Mouse (Mus musculus) neural tube, embryonic 12.5 days (tissue): Measurements from ENCODE around the gene Rpl32. TPM values are rescaled to one million over a fixed set of nuclear protein-coding genes. Genes with fewer than 3 reads are reported as not detected.

Source experiments
- ATAC-seq: fragments of 200-750 bp; cut with Nextera tagmentation; 2 replicates; pipeline ENCODE4 v1.8.0; 2017; ENCODE audit warnings: low read depth, mild to moderate bottlenecking, moderate TSS enrichment, moderate library complexity; ENCODE audit not compliant: low FRiP score
- H3K27ac ChIP-seq: fragments of 300-500 bp; sonication (generic); 2 replicates; pipeline ENCODE4 v1.5.1; 2016
- H3K27me3 ChIP-seq: fragments of 300-500 bp; sonication (generic); replicated peaks from 2 replicates; pipeline ENCODE4 v1.6.1; 2016; ENCODE audit warnings: mild to moderate bottlenecking
- H3K36me3 ChIP-seq: fragments of 300-500 bp; sonication (generic); 2 replicates; pipeline ENCODE4 v1.6.1; 2016; ENCODE audit warnings: mild to moderate bottlenecking
- H3K4me1 ChIP-seq: fragments of 300-500 bp; sonication (generic); 2 replicates; pipeline ENCODE4 v1.6.1; 2016
- H3K4me2 ChIP-seq: fragments of 300-500 bp; sonication (generic); replicated peaks from 2 replicates; pipeline ENCODE4 v1.6.1; 2016; ENCODE audit warnings: mild to moderate bottlenecking
- H3K4me3 ChIP-seq: fragments of 300-500 bp; sonication (generic); 2 replicates; pipeline ENCODE4 v1.5.1; 2016
- H3K9ac ChIP-seq: fragments of 300-500 bp; sonication (generic); 2 replicates; pipeline ENCODE4 v1.6.1; 2016; ENCODE audit warnings: mild to moderate bottlenecking
- H3K9me3 ChIP-seq: fragments of 300-500 bp; sonication (generic); 2 replicates; pipeline ENCODE4 v1.6.1; 2016; ENCODE audit warnings: mild to moderate bottlenecking
- WGBS: fragments of 180-500 bp; shearing (Covaris S2); methylation state at CpG from one replicate; pipeline ENCODE4 v1.1.7; 2016; 5-methylcytosine and 5-hydroxymethylcytosine counted together
- microRNA-seq: library from miRNA; unstranded; fragments of <30 nt; microRNA quantifications from one replicate; pipeline ENCODE4, GENCODE M21; 2017
- polyA plus RNA-seq: library from polyadenylated mRNA; unstranded; fragments of >200 nt; fragmentation: Nextera tagmentation; extraction: Ambion mirVana; gene quantifications from 2 replicates; pipeline ENCODE4 v1.2.1, GENCODE M21; 2016

The Rpl32 gene
- polyA plus RNA-seq, 1 experiment from 2014 or later = 1,453 TPM

DNA sequence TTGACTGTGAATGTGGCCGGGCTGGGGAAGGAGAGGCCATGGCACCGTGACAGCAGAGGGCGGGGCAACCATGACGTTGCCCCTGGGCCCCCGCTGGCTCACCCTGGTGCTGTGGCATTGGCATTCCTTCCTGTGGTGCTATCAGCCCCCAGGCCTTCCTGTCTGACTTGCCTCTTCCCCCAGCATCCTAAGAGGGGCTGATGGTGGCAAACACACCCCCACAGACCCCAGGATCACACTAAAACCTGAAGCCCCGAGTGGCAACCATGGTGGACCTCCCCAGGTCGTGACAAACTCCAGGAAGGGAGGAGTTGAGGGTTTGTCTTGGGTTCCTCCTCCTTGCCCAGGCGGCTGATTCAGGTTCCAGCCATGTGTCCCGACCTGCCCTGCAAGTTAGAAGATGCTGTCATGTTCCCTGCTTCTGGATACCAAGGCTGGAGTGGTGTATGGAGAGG, 49.5 kb downstream of the Rpl32 start:
- H3K27me3 ChIP-seq = no peaks in the 10 kb centered on the region
- H3K36me3 ChIP-seq = no peaks in the 10 kb centered on the region
- H3K4me3 ChIP-seq = no peak overlapping the region
- no peaks in the 10 kb centered on the region for H3K9me3 ChIP-seq
- WGBS = 72% methylated on average over 9 of the region's 9 CpGs
- peaks cover 21% of the 10 kb centered on the region; the same call in 1 of the 2 replicates for H3K4me1 ChIP-seq
- no peak overlapping the region for H3K27ac ChIP-seq
- no peak overlapping the region for H3K9ac ChIP-seq
- ATAC-seq = no peak
- H3K4me2 ChIP-seq = no peak overlapping the region

DNA sequence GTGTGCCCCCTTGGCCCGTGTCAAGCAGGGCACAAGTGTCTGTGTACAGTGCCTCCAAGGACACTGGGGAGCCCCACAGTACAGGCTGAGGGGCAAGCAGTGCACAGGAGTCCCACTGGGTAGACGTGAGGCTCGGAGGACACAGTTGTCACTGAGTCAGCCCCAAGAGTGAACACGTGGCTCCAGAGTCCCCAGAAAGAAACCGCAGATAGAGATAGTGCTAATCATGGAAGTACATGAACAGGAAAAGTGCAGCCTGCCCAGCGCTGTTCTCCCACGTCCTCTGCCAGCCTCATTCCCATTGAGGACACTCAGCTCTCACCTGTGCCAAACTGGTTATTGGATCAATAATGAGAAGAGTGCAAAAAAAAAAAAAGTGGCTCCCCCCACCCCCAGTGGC, 53.0 kb downstream of the Rpl32 start:
- no peak overlapping the region for H3K9ac ChIP-seq
- H3K27ac ChIP-seq = no peak overlapping the region
- 85% methylated on average over 7 of the region's 7 CpGs for WGBS
- H3K36me3 ChIP-seq = no peaks in the 10 kb centered on the region
- no peak overlapping the region for H3K4me3 ChIP-seq
- no peaks in the 10 kb centered on the region for H3K9me3 ChIP-seq
- no peaks in the 10 kb centered on the region for H3K27me3 ChIP-seq
- H3K4me1 ChIP-seq = no peaks in the 10 kb centered on the region
- no peak overlapping the region for H3K4me2 ChIP-seq
- ATAC-seq = no peak

Small RNAs within 50 kb of the gene (microRNA-seq; reads per million reads assigned to microRNA genes)
- gene Mir7660 = not detected

Other genes starting within 250 kb of the Rpl32 start
- gene Mkrn2os, start 216.2 kb downstream of the Rpl32 start, polyA plus RNA-seq = 0.23 and 0.34 TPM in 2 replicates
- gene Mkrn2, start 206.8 kb downstream of the Rpl32 start, polyA plus RNA-seq = 24.9 and 32.8 TPM in 2 replicates
- gene Raf1, start 132.1 kb downstream of the Rpl32 start, polyA plus RNA-seq = 158 and 173 TPM in 2 replicates
- gene Tmem40, start 46.3 kb downstream of the Rpl32 start, polyA plus RNA-seq = 1.4 and 1.8 TPM in 2 replicates
- 29.5 and 31.7 TPM in 2 replicates for gene Cand2, start 34.2 kb downstream of the Rpl32 start, polyA plus RNA-seq
- 1.6 and 2.1 TPM in 2 replicates for gene Efcab12, start 29.7 kb upstream of the Rpl32 start, polyA plus RNA-seq
- 18.2 and 19.1 TPM in 2 replicates for gene Mbd4, start 44.6 kb upstream of the Rpl32 start, polyA plus RNA-seq
- gene Ift122, start 44.7 kb upstream of the Rpl32 start, polyA plus RNA-seq = 24.6 and 28.7 TPM in 2 replicates
- 0.69 and 1.1 TPM in 2 replicates for gene Rho, start 123.0 kb upstream of the Rpl32 start, polyA plus RNA-seq
- not detected in 2 replicates for gene H1foo, start 136.2 kb upstream of the Rpl32 start, polyA plus RNA-seq
- gene Plxnd1, start 186.3 kb upstream of the Rpl32 start, polyA plus RNA-seq = 20.0 and 28.0 TPM in 2 replicates